Mouse (Mus musculus) midbrain, embryonic 14.5 days (tissue): ENCODE measurements around the gene Slc45a1. TPM values are rescaled to one million over a fixed set of nuclear protein-coding genes. Genes with fewer than 3 reads are reported as not detected.

Source experiments
- ATAC-seq: fragments of 200-750 bp; cut with Nextera tagmentation; 2 replicates; pipeline ENCODE4 v1.8.0; 2017; ENCODE audit warnings: moderate number of reproducible peaks, moderate library complexity; ENCODE audit not compliant: low FRiP score, low TSS enrichment
- DNase-seq: peaks from one replicate; pipeline ENCODE4 v3.0.0-alpha.2; 2015
- H3K27ac ChIP-seq: fragments of 300-500 bp; sonication (generic); replicated peaks from 2 replicates; pipeline ENCODE4 v1.5.1; 2014; ENCODE audit warnings: mild to moderate bottlenecking, low read depth, low read length, moderate library complexity
- H3K27me3 ChIP-seq: fragments of 300-500 bp; sonication (generic); 2 replicates; pipeline ENCODE4 v1.6.1; 2014; ENCODE audit warnings: low read length, control low read depth, mixed read lengths; ENCODE audit not compliant: control insufficient read depth, insufficient read depth
- H3K36me3 ChIP-seq: fragments of 300-500 bp; sonication (generic); 2 replicates; pipeline ENCODE4 v1.6.1; 2014; ENCODE audit warnings: low read length, control low read depth; ENCODE audit not compliant: control insufficient read depth, insufficient read depth
- H3K4me1 ChIP-seq: fragments of 300-500 bp; sonication (generic); 2 replicates; pipeline ENCODE4 v1.6.1; 2014; ENCODE audit warnings: mild to moderate bottlenecking, antibody characterized with exemption, low read length, control low read depth; ENCODE audit not compliant: control insufficient read depth, insufficient read depth
- H3K4me2 ChIP-seq: fragments of 300-500 bp; sonication (generic); 2 replicates; pipeline ENCODE4 v1.6.1; 2014; ENCODE audit warnings: mild to moderate bottlenecking, low read length, moderate library complexity
- H3K4me3 ChIP-seq: fragments of 300-500 bp; sonication (generic); replicated peaks from 2 replicates; pipeline ENCODE4 v1.5.1; 2014; ENCODE audit warnings: low read depth, low read length
- H3K9ac ChIP-seq: fragments of 300-500 bp; sonication (generic); replicated peaks from 2 replicates; pipeline ENCODE4 v1.6.1; 2014; ENCODE audit warnings: mild to moderate bottlenecking, low read length, moderate library complexity
- H3K9me3 ChIP-seq: fragments of 300-500 bp; sonication (generic); 2 replicates; pipeline ENCODE4 v1.6.1; 2016; ENCODE audit warnings: low read length, control low read depth, mixed read lengths; ENCODE audit not compliant: control insufficient read depth
- WGBS: fragments of 180-500 bp; shearing (Covaris S2); extraction: QIAGEN DNeasy Blood & Tissue Kit; methylation state at CpG from one replicate; pipeline ENCODE4 v1.1.7; 2014; 5-methylcytosine and 5-hydroxymethylcytosine counted together
- polyA plus RNA-seq: library from polyadenylated mRNA; unstranded; fragments of >200 nt; fragmentation: Nextera tagmentation; extraction: Ambion mirVana; gene quantifications from 2 replicates; pipeline ENCODE4 v1.2.1, GENCODE M21; 2014

Gene Slc45a1
- polyA plus RNA-seq, 1 experiment from 2014 or later, result 28.0 TPM

GRCm38 (mm10) chr4:150619011-150619410 is 33.0 kb downstream of the Slc45a1 start:
- no peak for DNase-seq
- Histone ChIP-seq H3K36me3 (peaks cover 87% of the 10 kb centered on the region), H3K27ac (0 out of 2 replicates have a peak overlapping the region, but pooled peaks have one; percentile 14), H3K4me3 (no peak overlapping the region), H3K9me3 (no peaks in the 10 kb centered on the region), H3K4me2 (no peak overlapping the region), H3K4me1 (no peaks in the 10 kb centered on the region), H3K9ac (no peak overlapping the region), H3K27me3 (no peaks in the 10 kb centered on the region)
- ATAC-seq, result no peak
- 86% methylated on average over 7 of the region's 7 CpGs for WGBS

- Histone ChIP-seq H3K27me3 (no peaks in the 10 kb centered on the region), H3K4me2 (no peak overlapping the region), H3K9me3 (no peaks in the 10 kb centered on the region), H3K4me3 (no peak overlapping the region), H3K9ac (no peak overlapping the region), H3K4me1 (no peaks in the 10 kb centered on the region), H3K27ac (no peak overlapping the region), H3K36me3 (peaks cover 90% of the 10 kb centered on the region)
- 94% methylated on average over 20 of the region's 20 CpGs for WGBS
- DNase-seq (no peak), ATAC-seq (no peak)
These were observed 35.1 kb downstream of the Slc45a1 start for GRCm38 (mm10) chr4:150616841-150617240.

GRCm38 (mm10) chr4:150616029-150616420 is 35.9 kb downstream of the Slc45a1 start:
- Histone ChIP-seq H3K4me3 (no peak overlapping the region), H3K36me3 (peaks cover 94% of the 10 kb centered on the region), H3K27me3 (no peaks in the 10 kb centered on the region), H3K9me3 (no peaks in the 10 kb centered on the region), H3K4me1 (no peaks in the 10 kb centered on the region), H3K4me2 (no peak overlapping the region), H3K9ac (no peak overlapping the region), H3K27ac (no peak overlapping the region; the same call in 1 of the 2 replicates)
- ATAC-seq (no peak), DNase-seq (peak; percentile 33)
- 87% methylated on average over 13 of the region's 13 CpGs for WGBS

- DNase-seq (no peak), ATAC-seq (no peak)
- H3K36me3 ChIP-seq, result peaks cover 93% of the 10 kb centered on the region
- H3K4me1 ChIP-seq, result no peaks in the 10 kb centered on the region
- WGBS, result 88% methylated on average over 12 of the region's 12 CpGs
- no peak overlapping the region; the same call in 1 of the 2 replicates for H3K27ac ChIP-seq
- H3K4me2 ChIP-seq, result no peak overlapping the region
- no peaks in the 10 kb centered on the region for H3K27me3 ChIP-seq
- no peak overlapping the region for H3K4me3 ChIP-seq
- no peaks in the 10 kb centered on the region for H3K9me3 ChIP-seq
- no peak overlapping the region for H3K9ac ChIP-seq
These were observed 36.5 kb downstream of the Slc45a1 start for GRCm38 (mm10) chr4:150615251-150616028.

GRCm38 (mm10) chr4:150613715-150614114 is 38.3 kb downstream of the Slc45a1 start:
- DNase-seq (no peak), ATAC-seq (no peak)
- Histone ChIP-seq H3K27ac (no peak overlapping the region), H3K4me2 (no peak overlapping the region), H3K9ac (no peak overlapping the region), H3K9me3 (no peaks in the 10 kb centered on the region), H3K27me3 (no peaks in the 10 kb centered on the region), H3K4me3 (no peak overlapping the region), H3K4me1 (no peaks in the 10 kb centered on the region), H3K36me3 (peaks cover 78% of the 10 kb centered on the region)
- WGBS, result 90% methylated on average over 7 of the region's 7 CpGs

GRCm38 (mm10) chr4:150608670-150609069 is 43.3 kb downstream of the Slc45a1 start:
- no peak overlapping the region for H3K4me2 ChIP-seq
- no peak overlapping the region for H3K27ac ChIP-seq
- no peak overlapping the region for H3K4me3 ChIP-seq
- no peaks in the 10 kb centered on the region for H3K27me3 ChIP-seq
- peaks cover 35% of the 10 kb centered on the region for H3K4me1 ChIP-seq
- ATAC-seq, result no peak
- H3K36me3 ChIP-seq, result peaks cover 27% of the 10 kb centered on the region
- H3K9ac ChIP-seq, result no peak overlapping the region
- no peak for DNase-seq
- H3K9me3 ChIP-seq, result no peaks in the 10 kb centered on the region
- 97% methylated on average over 3 of the region's 3 CpGs for WGBS

- Histone ChIP-seq H3K4me1 (peaks cover 36% of the 10 kb centered on the region), H3K9me3 (no peaks in the 10 kb centered on the region), H3K36me3 (peaks cover 7% of the 10 kb centered on the region; the same call in 1 of the 2 replicates), H3K27ac (peak overlapping the region; percentile 82), H3K27me3 (no peaks in the 10 kb centered on the region), H3K9ac (0 out of 2 replicates have a peak overlapping the region, but pooled peaks have one; percentile 16), H3K4me2 (peak overlapping the region; percentile 25; the same call in 1 of the 2 replicates), H3K4me3 (no peak overlapping the region)
- ATAC-seq (peak; percentile 68; the same call in 1 of the 2 replicates), DNase-seq (peak; percentile 72)
- WGBS, result 7% methylated on average over 3 of the region's 3 CpGs
These were observed 45.4 kb downstream of the Slc45a1 start for GRCm38 (mm10) chr4:150606449-150607161.

GRCm38 (mm10) chr4:150605804-150606203 is 46.2 kb downstream of the Slc45a1 start:
- H3K4me2 ChIP-seq, result no peak overlapping the region

More at GRCm38 (mm10) chr4:150605804-150606203, 46.2 kb downstream of the Slc45a1 start:
- WGBS, result 81% methylated on average over 3 of the region's 3 CpGs
- H3K4me1 ChIP-seq, result peaks cover 36% of the 10 kb centered on the region
- peak overlapping the region; percentile 82 for H3K27ac ChIP-seq
- no peaks in the 10 kb centered on the region for H3K9me3 ChIP-seq
- 0 out of 2 replicates have a peak overlapping the region, but pooled peaks have one; percentile 16 for H3K9ac ChIP-seq
- ATAC-seq, result no peak
- H3K4me3 ChIP-seq, result no peak overlapping the region
- DNase-seq, result no peak
- H3K27me3 ChIP-seq, result no peaks in the 10 kb centered on the region
- 0 out of 2 replicates have a peak, but pooled peaks cover 2% of the 10 kb centered on the region for H3K36me3 ChIP-seq
